ENCODE assay signal across 8 mouse cellular contexts in the genomic region with DNA sequence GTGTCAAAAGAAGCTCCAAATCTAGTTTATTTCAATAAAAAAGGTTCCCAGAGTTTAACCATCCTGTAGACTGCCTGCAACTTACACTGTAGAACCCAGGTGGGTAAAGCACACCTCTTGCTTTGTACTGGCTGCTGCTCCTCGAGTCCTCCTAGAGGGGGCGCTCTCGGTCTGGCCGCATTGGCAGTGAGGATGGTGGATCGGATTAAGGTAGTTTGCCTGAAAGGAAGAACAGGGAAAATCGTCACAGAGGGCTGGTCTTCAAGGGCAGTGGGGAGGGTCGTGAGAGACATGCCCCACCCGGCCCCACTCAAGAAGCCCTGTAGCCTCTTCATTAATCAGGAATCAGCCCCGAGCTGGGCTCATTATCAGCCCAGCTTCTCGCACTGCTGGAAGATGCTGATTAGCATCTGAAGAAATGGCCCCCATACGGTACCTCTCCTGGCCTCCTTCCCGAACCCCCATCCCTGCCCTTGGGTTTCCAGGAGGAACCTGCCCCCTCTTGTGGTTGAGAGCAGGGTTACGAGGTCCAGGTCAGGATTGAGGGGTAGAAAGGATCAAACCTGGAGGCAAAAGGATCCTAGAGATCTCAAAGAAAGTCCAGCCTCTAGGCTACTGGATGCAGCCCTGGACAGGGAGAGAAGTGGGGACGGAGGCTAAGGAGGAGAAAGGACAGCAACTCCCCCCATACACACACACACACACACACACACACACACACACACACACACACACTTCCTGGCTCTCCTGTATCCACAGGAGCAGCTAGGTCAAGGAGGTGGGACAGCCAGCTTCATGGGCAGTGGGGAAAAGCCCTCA. TPM values are rescaled to one million over a fixed set of nuclear protein-coding genes. Genes with fewer than 3 reads are reported as not detected.
A peak's percentile ranks its signal among the peaks of the same experiment; 100 is the strongest.
DNase-seq lines count a peak whose midpoint lies in the region; ATAC-seq and TF ChIP-seq lines count a peak whose summit lies in the region.

No protein-coding gene starts in this region.

- peak; percentile 46 for DNase-seq in cerebellum, adult 9-11 months
- DNase-seq in cerebellum, adult 8-10 months = no peak
- peak; percentile 65 for DNase-seq in retina, postnatal 1 day
- no peak for DNase-seq in retina, embryonic 14.5 days (ENCODE audit: low spot score)
- DNase-seq in liver, adult 2 months (ENCODE audit: extremely low read depth, low read depth, low spot score) = no peak
- no peak for DNase-seq in stomach, postnatal 0 days (ENCODE audit: low spot score)
- DNase-seq in spleen, postnatal 36 days (ENCODE audit: low spot score in 2 of 2) = no peak
- DNase-seq in gastrocnemius, postnatal 10 days = no peak

- H3K79me2 ChIP-seq in liver, adult 2 months (ENCODE audit: control insufficient read depth, insufficient read depth, low read length) = no peaks in the 10 kb centered on the region

- TF ChIP-seq POLR2A in liver, adult 2 months (IDR thresholded peaks at IDR 0.05; ENCODE audit: extremely low read depth, insufficient read depth, low read length) = no peak

- no peak overlapping the region for H3K27ac ChIP-seq in liver, adult 2 months (replicated peaks; ENCODE audit: insufficient read depth, low read depth, low read length)
- no peak overlapping the region for H3K27ac ChIP-seq in stomach, postnatal 0 days (replicated peaks)

- H3K9me3 ChIP-seq in stomach, postnatal 0 days (ENCODE audit: control insufficient read depth, low read length) = no peaks in the 10 kb centered on the region

- ATAC-seq in stomach, postnatal 0 days (ENCODE audit: low FRiP score, low TSS enrichment) = no peak

- WGBS in liver, adult 2 months = 23% methylated on average over 14 of the region's 14 CpGs
- 19% methylated on average over 14 of the region's 14 CpGs for WGBS in stomach, postnatal 0 days

- TF ChIP-seq EP300 in stomach, postnatal 0 days (optimal IDR thresholded peaks at IDR 0.05) = no peak

- peak; percentile 42 for TF ChIP-seq CTCF in liver, adult 2 months (IDR thresholded peaks at IDR 0.05; ENCODE audit: low read depth, low read length)
- peak; percentile 60 for TF ChIP-seq CTCF in stomach, postnatal 0 days (IDR thresholded peaks at IDR 0.05; ENCODE audit: low read depth)

- H3K27me3 ChIP-seq in liver, adult 2 months (ENCODE audit: control insufficient read depth, insufficient read depth, low read length) = peaks cover 9% of the 10 kb centered on the region
- H3K27me3 ChIP-seq in stomach, postnatal 0 days (ENCODE audit: control insufficient read depth, insufficient read depth, low read length) = no peaks in the 10 kb centered on the region; the same call in 1 of the 2 replicates

- no peak overlapping the region for H3K9ac ChIP-seq in liver, adult 2 months (ENCODE audit: low read depth, low read length)
- H3K9ac ChIP-seq in stomach, postnatal 0 days (ENCODE audit: low read length) = no peak overlapping the region

- no peak overlapping the region for H3K4me3 ChIP-seq in liver, adult 2 months (ENCODE audit: insufficient read depth, low read depth, low read length)
- H3K4me3 ChIP-seq in stomach, postnatal 0 days (ENCODE audit: low read depth, low read length) = no peak overlapping the region

- no peaks in the 10 kb centered on the region for H3K4me1 ChIP-seq in liver, adult 2 months (ENCODE audit: control insufficient read depth, insufficient read depth, low read length)
- 0 out of 2 replicates have a peak, but pooled peaks cover 3% of the 10 kb centered on the region for H3K4me1 ChIP-seq in stomach, postnatal 0 days (replicated peaks; ENCODE audit: control insufficient read depth, insufficient read depth)

- no peaks in the 10 kb centered on the region for H3K36me3 ChIP-seq in liver, adult 2 months (ENCODE audit: control insufficient read depth, insufficient read depth, low read length)
- no peaks in the 10 kb centered on the region for H3K36me3 ChIP-seq in stomach, postnatal 0 days (ENCODE audit: control insufficient read depth, insufficient read depth, low read length)

- no peak overlapping the region for H3K4me2 ChIP-seq in stomach, postnatal 0 days (replicated peaks; ENCODE audit: low read depth)

RNA-seq across cellular contexts. Expression of a gene that starts 6.7 kb away (rescaled TPM):
- total RNA-seq in liver, adult 2 months (2014; rRNA removed) = not detected in 2 replicates
- not detected in 2 replicates for polyA plus RNA-seq in liver, adult 2 months (2012; rRNA removed)
- 0.55 and 0.63 TPM in 2 replicates for polyA plus RNA-seq in stomach, postnatal 0 days (2015; fragmentation: Nextera tagmentation; extraction: Ambion mirVana)
- total RNA-seq in gastrocnemius, postnatal 10 days (2021) = not detected

RNA-seq across cellular contexts. Expression of a gene that starts 21.2 kb away (rescaled TPM):
- 18.3 and 19.9 TPM in 2 replicates for total RNA-seq in liver, adult 2 months (2014; rRNA removed)
- 49.8 and 86.4 TPM in 2 replicates for polyA plus RNA-seq in liver, adult 2 months (2012; rRNA removed)
- 85.2 and 98.6 TPM in 2 replicates for polyA plus RNA-seq in stomach, postnatal 0 days (2015; fragmentation: Nextera tagmentation; extraction: Ambion mirVana)
- 10 to 100 TPM; 35.6 to 39.7 TPM for total RNA-seq in gastrocnemius, postnatal 10 days (2021)

RNA-seq across cellular contexts. Expression of a gene that starts 22.2 kb away (rescaled TPM):
- total RNA-seq in liver, adult 2 months (2014; rRNA removed) = 1.4 and 1.9 TPM in 2 replicates
- polyA plus RNA-seq in liver, adult 2 months (2012; rRNA removed) = 2.9 and 3.4 TPM in 2 replicates
- polyA plus RNA-seq in stomach, postnatal 0 days (2015; fragmentation: Nextera tagmentation; extraction: Ambion mirVana) = 24.6 and 25.2 TPM in 2 replicates
- 10 to 100 TPM; 22.2 to 32.0 TPM for total RNA-seq in gastrocnemius, postnatal 10 days (2021)

RNA-seq across cellular contexts. Expression of a gene that starts 22.4 kb away (rescaled TPM):
- 0.55 TPM in 1 of 2 replicates, not detected in the other for total RNA-seq in liver, adult 2 months (2014; rRNA removed)
- polyA plus RNA-seq in liver, adult 2 months (2012; rRNA removed) = 0.06 and 0.15 TPM in 2 replicates
- polyA plus RNA-seq in stomach, postnatal 0 days (2015; fragmentation: Nextera tagmentation; extraction: Ambion mirVana) = 1.4 and 1.7 TPM in 2 replicates
- under 1 TPM; 0.68 to 0.87 TPM for total RNA-seq in gastrocnemius, postnatal 10 days (2021)

RNA-seq across cellular contexts. Expression of a gene that starts 49.3 kb away (rescaled TPM):
- total RNA-seq in liver, adult 2 months (2014; rRNA removed) = 0.65 and 1.5 TPM in 2 replicates
- polyA plus RNA-seq in liver, adult 2 months (2012; rRNA removed) = 0.51 and 1.3 TPM in 2 replicates
- 17.9 and 21.2 TPM in 2 replicates for polyA plus RNA-seq in stomach, postnatal 0 days (2015; fragmentation: Nextera tagmentation; extraction: Ambion mirVana)
- 100 to 1,000 TPM; 107 to 122 TPM for total RNA-seq in gastrocnemius, postnatal 10 days (2021)

Comparison
In these comparisons a context has a peak if more than half of its experiments do, and no peak if none do; other contexts are left out.
1. DNase-seq: peak in cerebellum, adult 9-11 months (single experiment) and retina, postnatal 1 day (single experiment); none in cerebellum, adult 8-10 months (single experiment), retina, embryonic 14.5 days (single experiment), liver, adult 2 months (single experiment), stomach, postnatal 0 days (single experiment), spleen, postnatal 36 days (0 of 2) and gastrocnemius, postnatal 10 days (single experiment).